Mouse (Mus musculus) gastrocnemius, adult 8-10 months (tissue): Measurements from ENCODE around the gene Uqcrh. TPM values are rescaled to one million over a fixed set of nuclear protein-coding genes. Genes with fewer than 3 reads are reported as not detected.

ENCODE experiments used
- DNase-seq, 2 experiments: peaks; one replicate each; pipeline ENCODE4 v3.0.0; 2022; ENCODE audit warnings: low spot score in 2 of 2
- total RNA-seq, 4 experiments: library from RNA; stranded (reverse); gene quantifications; 2 replicates each; pipeline ENCODE4 v1.2.4; 2022

Gene Uqcrh
- 100 to 1,000 TPM; 732 to 881 (median 822) TPM for total RNA-seq

- peak; percentile 91 to 95 for DNase-seq
Observed at GRCm38 (mm10) chr4:116074861-116075620, at the start of gene Uqcrh, which contains the start of gene Lrrc41. Gene Uqcrh (minus strand): TSS chr4:116075071. Gene Lrrc41 (plus strand): TSS chr4:116075269.

GRCm38 (mm10) chr4:116123602-116124519 lies 49.0 kb upstream of the Uqcrh start, which contains the start of the genes Rad54l and Pomgnt1:
Gene Rad54l (minus strand): TSS chr4:116123690.
Gene Pomgnt1 (plus strand): TSS chr4:116123840.
- peak; percentile 43 to 66 for DNase-seq

- DNase-seq = no peak
Observed at GRCm38 (mm10) chr4:116122762-116123161, 47.9 kb upstream of the Uqcrh start.

GRCm38 (mm10) chr4:116111486-116111885 lies 36.6 kb upstream of the Uqcrh start:
- no peak for DNase-seq

- DNase-seq = no peak
Observed at GRCm38 (mm10) chr4:116110695-116111094, 35.8 kb upstream of the Uqcrh start.

GRCm38 (mm10) chr4:116105278-116105677 lies 30.4 kb upstream of the Uqcrh start:
- no peak for DNase-seq

GRCm38 (mm10) chr4:116100959-116101358 lies 26.1 kb upstream of the Uqcrh start:
- DNase-seq = no peak

- no peak for DNase-seq
Observed at GRCm38 (mm10) chr4:116097211-116097610, 22.3 kb upstream of the Uqcrh start.

GRCm38 (mm10) chr4:116096291-116096690 lies 21.4 kb upstream of the Uqcrh start:
- DNase-seq = no peak

- no peak for DNase-seq
Observed at GRCm38 (mm10) chr4:116088510-116089249, 13.8 kb upstream of the Uqcrh start.

- DNase-seq = no peak
Observed at GRCm38 (mm10) chr4:116077240-116078095, 2.6 kb upstream of the Uqcrh start.

GRCm38 (mm10) chr4:116076369-116077231 lies 1.7 kb upstream of the Uqcrh start:
- no peak for DNase-seq

- peak; percentile 60 to 62 for DNase-seq
Observed at GRCm38 (mm10) chr4:116075631-116076368, 929 bp upstream of the Uqcrh start.

- DNase-seq = no peak
Observed at GRCm38 (mm10) chr4:116074145-116074675, 661 bp downstream of the Uqcrh start.

- no peak for DNase-seq
Observed at GRCm38 (mm10) chr4:116073146-116073545, 1.7 kb downstream of the Uqcrh start.

- no peak for DNase-seq
Observed at GRCm38 (mm10) chr4:116070116-116070515, 4.8 kb downstream of the Uqcrh start.

GRCm38 (mm10) chr4:116063855-116064254 lies 11.0 kb downstream of the Uqcrh start:
- DNase-seq = no peak

GRCm38 (mm10) chr4:116059012-116059726 lies 15.7 kb downstream of the Uqcrh start:
- DNase-seq = no peak
